Mouse (Mus musculus) lung, adult 2 months (tissue): ENCODE data around the gene Exoc8.

Experiments
- CTCF ChIP-seq: fragments of 200-500 bp; IDR thresholded peaks from 2 replicates; pipeline ENCODE4 v1.5.1; 2011; ENCODE audit warnings: mild to moderate bottlenecking, low read length, control low read depth; ENCODE audit not compliant: insufficient read depth
- POLR2A ChIP-seq: fragments of 200-500 bp; IDR thresholded peaks from 2 replicates; pipeline ENCODE4 v1.6.1; 2011; ENCODE audit warnings: low read depth, mild to moderate bottlenecking, control low read depth, low read length, borderline replicate concordance; ENCODE audit errors: extremely low read depth

- TF ChIP-seq POLR2A (no peak), CTCF (no peak)
These were observed 46.9 kb upstream of the Exoc8 start for GRCm38 (mm10) chr8:124944406-124944805.
